Mouse (Mus musculus): ENCODE measurements at regions not wholly inside any gene's neighbourhood (a gene's known extent, or its start where the extent isn't known, plus 50 kb on each side); places are given as distances from the start of the nearest gene placed in this dataset.

GRCm38 (mm10) chr13:44416986-44417385 is 312.3 kb upstream of the Jarid2 start:
- TF ChIP-seq CTCF (IDR thresholded peaks at IDR 0.05; ENCODE audit: borderline replicate concordance, extremely low read depth, insufficient read depth, insufficient read length) (no peak), POLR2A (IDR thresholded peaks at IDR 0.05; ENCODE audit: borderline replicate concordance, extremely low read depth, insufficient read depth, insufficient read length, poor library complexity, severe bottlenecking) (no peak)

All from brain, embryonic 14.5 days (tissue).